Mouse (Mus musculus) ovary, postnatal 10 days (tissue): ENCODE measurements around the gene Insr.
A peak's percentile ranks its signal among the peaks of the same experiment; 100 is the strongest.
"Not testable (repeated sequence)": the region's sequence is repeated elsewhere in the genome, so short reads cannot be mapped to it uniquely, and the experiment has no call there.

Source experiments
- DNase-seq: peaks from one replicate; pipeline ENCODE4 v3.0.0; 2022; ENCODE audit warnings: low spot score

The Insr gene

DNA sequence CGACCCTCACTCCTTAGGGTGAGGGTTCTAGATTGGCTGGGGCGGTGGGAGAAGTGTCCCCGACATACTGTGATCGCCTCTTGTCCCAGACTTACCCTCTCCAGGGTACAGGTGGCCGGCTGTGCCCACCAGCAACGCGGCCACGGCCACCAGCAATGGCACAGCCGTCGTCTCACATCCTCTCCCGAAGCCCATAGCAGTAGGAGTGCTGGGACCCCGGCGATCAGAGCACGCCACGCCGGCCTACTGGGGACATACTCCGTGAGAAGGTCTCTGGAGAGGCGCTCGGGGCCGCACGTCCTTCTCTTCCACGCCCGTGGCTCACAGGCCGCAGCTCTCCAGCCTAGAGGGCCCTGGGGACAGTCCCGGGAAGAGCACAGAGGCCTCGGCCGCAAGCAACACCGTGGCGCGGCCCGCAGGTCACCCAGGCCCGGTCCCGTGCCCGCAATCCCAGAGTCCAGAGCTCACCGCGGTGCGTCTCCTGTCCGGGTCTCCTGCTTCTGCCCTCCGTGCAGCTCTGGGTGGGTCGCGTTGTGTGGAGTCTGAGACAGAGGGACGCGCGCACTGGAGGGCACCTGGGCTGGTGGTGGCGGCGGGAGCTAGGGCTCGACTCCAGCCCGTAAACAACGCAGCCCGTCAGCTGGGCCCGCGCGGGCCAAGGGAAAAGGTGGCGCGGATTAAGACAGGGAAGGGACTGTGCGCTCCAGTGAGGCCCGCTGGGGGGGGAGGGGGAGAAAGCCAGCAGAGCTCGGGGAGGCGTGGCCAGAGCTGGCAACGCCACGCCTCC is at the start of gene Insr:
Gene Insr, minus strand, starts transcription at position 684 of the 787 bp plus-strand sequence.
- peak; percentile 86 for DNase-seq

DNA sequence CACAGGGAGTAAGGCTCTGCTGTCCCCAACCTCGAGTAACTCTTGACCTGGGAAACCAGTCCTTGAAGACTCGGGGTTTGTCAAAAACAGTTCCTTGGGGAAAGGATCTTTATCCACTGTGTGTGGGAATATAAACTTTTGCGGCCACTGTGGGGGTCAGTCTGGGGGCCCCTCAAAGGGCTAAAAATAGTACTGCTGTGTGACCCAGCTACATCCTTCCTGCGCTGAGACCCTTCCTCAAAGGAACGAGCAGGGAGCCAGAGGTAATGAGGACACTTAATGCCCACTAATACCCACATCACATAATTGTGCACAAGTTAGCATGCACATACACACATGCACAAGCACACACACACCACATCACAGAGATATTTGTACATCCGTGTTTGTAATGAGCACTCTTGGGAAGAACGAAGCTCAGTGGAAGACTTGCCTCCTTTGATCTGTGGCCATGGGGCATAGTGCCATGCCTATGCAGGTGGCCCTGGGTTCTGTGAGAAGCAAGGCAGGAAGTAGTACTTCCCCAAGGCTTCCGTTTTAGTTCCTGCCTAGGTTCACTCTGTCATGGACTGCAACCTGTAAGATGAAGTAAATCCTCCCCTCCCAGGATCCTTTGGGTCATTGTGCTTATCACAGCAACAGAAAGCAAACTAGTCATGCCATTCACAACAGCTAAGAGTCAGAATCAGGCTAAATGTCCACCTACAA is 48.3 kb upstream of the Insr start:
- DNase-seq: no peak

DNA sequence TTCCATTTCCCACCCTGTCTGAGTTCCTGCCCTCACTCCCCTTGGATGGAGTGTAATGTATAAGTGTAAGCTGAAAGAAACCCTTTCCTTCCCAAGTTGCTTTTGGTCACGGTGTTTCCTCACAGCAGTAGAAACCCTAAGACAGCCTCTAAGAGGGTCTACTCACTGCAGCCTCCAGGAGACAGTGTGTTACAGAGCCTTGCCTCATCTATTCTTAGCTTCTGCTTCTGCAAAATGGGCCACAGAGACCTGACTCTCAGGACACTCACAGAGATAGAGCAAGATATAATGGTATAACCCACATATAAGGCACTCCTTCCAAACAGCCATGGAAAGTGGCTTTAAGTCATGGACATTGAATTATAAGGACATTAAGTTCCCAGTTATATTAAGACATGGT is 47.6 kb upstream of the Insr start:
- no peak for DNase-seq

DNA sequence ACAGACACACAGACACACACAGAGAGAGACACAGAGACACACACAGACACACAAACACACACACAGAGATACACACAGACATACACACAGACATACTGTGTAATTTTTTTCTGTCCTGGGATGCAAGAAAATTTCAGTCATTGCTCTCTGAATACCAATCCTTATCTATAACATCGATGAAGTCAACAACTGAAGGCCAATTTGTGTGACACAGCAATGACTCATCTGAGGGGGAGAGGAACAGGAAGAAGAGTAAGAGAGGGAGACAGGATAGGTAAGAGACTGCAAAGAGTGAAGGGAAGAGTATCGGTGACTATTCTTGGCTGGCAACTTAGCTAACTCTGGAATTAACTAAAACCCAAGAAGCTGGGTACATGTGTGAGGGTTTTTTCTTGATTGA is 44.8 kb upstream of the Insr start:
- no peak for DNase-seq

DNA sequence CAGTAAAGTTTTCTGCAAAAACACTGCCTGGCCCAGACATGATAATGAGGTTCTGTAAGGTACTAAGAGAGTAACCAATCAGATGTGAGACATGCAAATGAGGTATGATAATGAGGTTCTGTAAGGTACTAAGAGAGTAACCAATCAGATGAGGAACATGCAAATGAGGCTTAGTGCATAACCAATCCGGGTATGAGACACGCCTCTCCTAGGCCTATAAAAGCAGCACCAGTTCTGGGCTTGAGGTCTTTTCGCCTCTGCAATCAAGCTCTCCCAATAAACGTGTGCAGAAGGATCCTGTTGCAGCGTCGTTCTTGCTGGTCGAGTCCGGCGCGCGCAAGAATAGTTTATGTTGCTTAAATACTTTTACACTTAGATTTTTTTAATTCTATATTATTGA is 39.9 kb upstream of the Insr start:
- DNase-seq: not testable (repeated sequence)

DNA sequence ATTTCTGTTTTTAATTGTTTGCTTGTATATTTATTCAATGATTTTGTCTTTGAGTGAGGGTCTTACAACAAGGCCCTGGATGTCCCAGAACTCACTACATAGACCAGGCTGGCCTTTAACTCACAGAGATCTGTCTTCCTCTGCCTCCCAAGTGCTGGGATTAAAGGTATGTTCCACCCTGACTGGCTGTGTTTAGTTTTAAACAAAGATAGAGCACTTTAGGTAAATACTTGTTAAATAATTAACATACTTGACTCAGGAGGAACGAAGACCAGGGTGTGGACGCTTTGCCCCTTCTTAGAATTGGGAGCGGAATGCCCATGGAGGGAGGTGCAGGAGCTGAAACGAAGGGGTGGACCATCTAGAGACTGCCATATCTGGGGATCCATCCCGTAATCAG is 37.2 kb upstream of the Insr start:
- no peak for DNase-seq

DNA sequence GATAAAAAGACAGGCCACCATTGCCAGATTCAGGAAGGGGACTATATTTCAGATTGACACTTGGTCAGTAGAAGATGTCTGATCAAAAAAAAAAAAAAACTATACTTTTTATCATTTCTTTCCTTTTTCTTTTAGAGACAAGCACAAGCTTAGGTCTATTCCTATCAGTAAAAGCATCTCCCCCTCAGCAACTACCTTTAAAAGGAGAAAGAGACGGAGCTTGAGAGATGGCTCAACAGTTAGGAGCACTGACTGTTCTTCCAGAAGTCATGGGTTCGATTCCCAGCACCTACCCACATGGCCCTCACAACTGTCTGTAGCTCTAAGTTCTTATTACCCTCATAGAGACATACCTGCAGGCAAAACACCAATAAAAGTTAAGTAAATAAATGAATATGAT is 34.9 kb upstream of the Insr start:
- no peak for DNase-seq

DNA sequence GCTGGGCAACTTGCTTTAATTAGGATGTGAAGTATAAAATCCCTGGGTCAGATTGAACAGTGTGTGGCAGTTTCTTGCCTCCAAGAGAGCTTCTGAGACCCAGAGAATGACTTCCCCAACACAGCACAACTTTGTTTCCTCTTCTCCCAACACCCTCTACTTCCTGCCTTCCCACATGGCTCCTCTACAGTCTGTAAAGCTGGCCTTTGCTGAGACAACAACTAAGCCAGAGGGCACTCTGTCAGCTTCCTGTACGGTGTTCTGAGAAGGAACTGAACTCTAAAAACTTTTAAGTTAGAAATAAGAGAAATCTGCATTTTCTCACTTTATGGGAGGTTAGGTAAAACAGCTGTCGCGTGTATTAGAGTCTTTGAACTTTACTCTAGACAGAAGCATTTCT is 34.4 kb upstream of the Insr start:
- no peak for DNase-seq

DNA sequence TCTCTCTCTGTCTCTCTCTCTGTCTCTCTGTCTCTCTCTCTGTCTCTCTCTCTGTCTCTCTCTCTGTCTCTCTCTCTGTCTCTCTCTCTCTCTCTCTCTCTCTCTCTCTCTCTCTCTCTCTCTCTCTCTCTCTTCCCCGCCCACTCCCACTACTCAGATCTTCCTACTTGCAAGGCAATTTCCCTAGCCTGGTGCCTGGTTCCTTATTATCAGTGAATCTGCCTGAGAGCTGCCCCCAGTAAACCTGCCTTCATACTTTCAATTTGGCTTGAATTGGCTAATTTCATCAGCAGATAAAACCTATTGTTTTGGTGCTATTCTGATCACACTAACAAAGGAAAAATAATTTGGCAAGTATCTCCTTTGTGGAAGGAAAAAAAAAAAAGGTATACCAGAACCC is 34.0 kb upstream of the Insr start:
- DNase-seq: not testable (repeated sequence)

DNA sequence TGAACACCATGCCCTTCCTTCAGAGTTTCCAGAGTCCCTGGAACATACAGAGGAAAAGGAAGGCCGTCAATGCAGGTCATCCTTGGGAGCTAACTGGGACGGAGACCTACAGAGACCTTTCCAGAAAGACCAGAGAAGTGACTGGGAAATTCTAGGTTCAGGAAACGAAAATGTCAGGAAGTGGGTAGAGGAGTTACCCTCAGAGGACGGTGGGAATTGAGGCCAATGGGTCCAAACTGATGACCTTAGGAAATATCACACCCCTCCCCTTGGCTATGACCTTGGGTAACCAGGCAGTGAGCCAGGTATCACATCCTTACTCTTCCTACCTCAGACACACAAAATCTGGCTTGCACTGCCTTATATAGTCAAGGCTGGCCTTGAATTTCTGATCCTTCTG is 32.1 kb upstream of the Insr start:
- DNase-seq: no peak

DNA sequence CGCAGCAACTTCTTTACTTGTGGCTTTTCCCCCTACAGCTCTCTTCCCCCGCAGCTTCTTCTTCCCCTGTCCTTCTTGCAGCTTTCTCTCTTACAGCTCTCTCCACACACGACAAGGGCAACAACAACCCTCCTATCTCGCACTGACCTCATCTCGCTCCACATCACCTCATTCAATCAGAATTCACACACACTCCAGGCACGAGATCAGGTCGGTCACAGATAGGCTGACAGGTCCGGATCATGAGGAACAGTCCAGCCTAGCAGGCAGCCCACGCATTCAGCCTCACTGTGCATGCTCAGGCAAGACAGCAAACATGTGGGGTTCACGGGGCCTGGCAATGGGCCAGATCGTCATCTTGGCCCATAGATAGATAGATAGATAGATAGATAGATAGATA is 30.2 kb upstream of the Insr start:
- DNase-seq: no peak

DNA sequence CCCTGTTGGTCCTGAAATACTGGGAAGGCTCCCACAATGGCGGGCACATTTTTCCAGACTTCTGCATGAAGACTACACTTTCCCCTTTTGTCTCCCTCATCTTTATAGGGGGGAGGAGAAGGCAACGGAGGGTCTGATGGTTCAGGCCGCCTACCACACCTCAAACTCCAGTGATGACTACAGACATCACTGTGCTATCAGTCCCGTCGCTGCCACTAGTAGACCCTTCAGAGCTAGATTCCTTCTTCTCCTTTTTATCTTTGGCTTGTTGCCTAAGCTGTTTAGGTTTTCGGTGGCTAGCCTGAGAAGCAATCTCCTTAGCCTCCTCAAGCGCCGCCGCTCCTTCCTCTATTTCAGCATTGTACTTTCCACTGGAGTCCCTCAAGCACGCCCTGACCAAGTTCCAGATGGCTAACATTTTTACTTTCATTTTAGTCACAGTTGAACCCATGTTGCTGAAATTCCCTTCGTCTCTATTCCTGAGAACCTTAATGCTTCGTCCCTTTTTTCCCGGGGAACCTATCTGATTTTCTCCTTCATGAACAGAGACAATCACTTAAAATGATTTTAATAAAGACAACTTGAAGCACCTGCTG is 28.9 kb upstream of the Insr start:
- DNase-seq: not testable (repeated sequence)

DNA sequence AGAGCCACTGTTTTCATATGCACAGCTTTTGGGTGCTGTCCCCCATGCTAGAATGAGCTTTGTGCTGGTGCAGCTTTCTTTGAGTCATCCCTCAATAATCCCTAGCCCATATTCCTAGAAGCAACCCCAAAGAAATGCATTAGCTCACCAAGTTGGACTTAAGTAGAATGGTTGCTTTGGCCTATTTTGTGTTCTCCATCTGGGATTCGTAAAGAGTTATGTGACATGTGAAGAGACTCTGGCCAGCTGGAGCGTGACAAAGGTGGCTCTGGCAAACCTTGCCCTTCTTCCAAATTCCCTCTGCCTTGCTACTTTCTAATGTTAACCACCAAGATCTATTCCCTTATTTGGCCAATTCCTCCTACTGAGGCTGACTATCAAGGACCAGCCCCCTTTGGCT is 22.7 kb upstream of the Insr start:
- no peak for DNase-seq

DNA sequence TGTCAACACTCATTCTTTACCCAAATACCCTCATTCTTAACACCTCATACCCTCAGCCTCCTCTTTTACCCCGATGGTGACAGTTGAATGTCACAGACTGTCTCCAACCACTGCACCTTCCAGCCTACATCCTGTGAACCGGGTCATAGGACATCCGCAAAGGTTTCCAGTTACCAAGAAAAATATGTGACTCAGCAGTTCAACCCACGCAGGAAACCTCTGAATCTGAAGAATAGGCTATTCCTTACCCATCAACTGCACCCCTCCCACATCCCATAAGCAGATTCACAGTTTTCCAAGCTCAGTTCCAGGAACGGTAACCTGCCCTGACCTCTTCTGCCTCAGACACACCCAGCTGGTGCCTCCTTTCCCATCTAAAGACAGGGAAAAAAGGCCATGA is 19.9 kb upstream of the Insr start:
- no peak for DNase-seq

DNA sequence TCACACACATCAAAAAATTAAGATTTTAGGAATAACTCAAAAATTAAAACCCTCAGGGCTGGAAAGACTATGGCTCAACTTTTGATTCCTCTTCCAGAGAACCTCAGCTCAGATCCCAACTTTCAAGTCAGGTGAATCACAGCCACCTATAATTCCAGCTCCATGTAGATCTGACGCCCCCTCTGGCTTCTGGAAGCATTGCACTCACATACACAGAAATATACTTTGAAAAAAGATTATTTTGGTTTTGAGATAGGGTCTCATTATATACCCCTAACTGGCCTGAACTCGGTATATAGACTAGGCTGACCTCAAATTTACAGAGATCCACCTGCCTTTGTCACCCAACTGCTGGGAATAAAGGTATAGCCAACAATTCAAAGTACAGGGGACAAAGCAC is 6.4 kb upstream of the Insr start:
- DNase-seq: no peak

DNA sequence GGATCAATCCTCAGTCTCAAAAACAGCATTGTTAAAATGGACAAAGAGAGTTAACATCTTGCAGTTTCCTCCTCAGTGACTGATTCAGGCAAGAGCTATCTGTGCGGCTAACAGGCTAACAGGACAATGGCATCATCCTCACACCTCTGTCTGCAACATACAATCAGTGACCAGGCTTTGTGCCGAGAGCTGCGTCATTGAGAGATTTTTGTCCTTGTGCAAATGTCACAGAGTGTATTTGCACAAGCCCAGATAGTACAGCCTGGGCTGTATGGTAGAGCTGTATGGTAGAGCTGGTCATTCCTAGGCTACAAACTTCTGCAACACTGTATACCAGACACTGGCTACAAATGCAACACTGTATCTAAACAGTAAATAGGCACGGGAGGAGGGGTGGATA is 5.2 kb upstream of the Insr start:
- no peak for DNase-seq

DNA sequence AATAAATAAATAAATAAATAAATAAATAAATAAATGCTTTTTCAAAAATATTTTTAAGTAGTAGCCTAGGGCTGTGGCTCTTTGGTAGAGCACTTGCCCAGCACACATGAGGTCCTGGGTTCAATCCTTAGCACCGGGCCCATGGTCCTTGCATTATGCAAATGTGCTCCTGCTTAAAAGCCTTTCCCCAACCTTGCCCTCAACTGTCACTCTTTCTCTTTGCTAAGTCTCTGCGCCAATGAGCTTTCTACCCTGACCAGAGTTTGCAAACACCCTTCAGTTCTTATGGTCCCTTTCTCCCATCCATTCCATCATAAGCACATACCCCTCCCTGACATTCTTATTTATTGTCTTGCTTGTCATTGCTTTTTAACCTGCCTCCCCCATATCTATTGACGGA is 1.9 kb upstream of the Insr start:
- no peak for DNase-seq

DNA sequence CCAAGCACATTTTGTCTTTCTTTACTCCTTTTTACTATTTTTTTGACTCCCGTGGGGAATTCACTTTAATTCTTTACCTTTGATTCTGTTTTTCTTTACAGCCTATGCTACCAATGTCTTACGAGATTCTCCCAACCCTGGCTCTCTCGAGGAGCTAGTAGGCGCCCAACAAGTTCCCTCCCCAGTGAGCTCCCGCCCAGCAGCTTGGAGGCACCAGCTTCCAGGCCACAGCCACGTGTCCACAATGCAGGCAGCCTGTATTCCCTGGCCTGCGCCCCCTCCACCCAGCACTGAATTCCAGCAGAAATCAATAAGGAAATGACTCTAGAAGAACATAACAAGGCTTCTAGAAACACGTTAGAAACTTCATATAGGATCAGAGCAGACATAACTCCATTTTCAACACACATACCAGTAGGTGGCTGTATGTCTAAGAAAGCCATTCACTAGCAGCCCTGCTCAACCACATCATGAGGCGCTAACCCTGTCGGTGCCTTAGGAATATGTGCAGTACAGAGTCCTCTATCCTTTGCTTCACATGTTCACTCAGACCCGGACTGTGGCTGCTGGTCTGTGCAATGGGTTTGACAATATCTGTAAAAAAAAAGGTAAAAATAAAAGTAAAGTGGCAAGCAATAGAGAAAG is 971 bp upstream of the Insr start:
- DNase-seq: no peak

DNA sequence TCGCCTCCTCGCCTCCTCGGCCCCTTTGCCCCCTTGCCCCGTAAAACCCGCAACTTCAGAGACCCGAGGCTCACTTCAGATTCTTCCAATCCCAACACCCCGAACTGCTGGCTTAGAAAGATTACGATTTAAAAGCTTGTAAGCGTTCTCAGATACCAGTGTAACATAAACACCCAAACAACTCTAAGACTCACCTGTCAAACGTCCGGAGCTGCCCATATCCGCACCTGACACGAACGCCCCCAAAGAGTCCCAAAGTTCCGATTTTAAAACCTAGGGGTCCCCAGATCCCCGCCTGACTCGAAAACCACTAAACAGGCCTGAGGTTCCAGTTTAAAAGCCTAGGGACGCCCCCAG is 282 bp upstream of the Insr start:
- DNase-seq: no peak

DNA sequence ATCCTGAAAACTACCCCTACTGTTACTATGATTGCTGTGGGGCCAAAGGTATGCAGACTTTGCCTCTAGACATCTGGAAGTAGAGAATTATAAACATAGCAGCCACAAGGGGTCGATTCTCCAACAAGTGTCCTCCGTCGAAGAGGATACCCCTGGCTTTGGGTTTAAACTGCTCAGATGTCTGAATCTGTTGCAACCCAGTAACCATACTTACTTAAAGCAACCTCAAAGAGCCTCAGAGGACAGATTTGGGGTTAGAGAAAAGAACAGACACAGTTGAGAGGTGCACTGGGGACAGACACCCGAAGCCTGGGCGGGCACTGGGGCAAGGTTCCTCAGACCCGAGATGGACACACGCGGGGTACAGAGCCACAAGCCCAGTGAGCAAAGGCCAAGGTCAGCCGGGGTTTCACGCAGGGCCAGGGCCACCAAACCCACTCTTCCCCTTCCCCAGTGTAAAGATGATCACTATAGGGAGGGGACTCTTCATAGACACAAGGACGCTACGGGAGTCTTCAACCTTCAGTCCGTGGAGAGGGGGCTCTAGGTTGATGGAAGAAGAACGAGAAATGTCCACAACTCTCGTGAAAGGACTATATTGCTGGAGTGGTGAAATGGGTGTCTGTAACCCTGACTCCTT is 1.1 kb downstream of the Insr start:
- DNase-seq: no peak

DNA sequence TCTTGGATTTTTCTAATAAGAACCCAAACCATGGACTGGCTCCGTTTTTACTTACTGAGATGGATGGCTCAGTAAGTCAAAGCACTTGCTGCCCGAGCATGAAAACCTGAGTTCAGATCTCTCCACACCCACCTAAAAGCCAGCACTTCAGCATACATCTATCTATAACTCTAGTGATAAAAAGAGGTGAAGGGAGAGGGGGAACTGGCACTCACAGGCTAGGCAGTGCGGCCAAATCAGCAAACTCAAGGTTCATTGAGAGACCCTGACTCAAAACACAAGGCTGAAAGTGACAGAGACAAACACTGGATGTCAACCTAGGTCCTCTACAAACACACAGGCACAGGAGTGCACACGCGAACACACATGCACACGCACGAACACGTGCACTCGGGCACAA is 2.2 kb downstream of the Insr start:
- DNase-seq: no peak

DNA sequence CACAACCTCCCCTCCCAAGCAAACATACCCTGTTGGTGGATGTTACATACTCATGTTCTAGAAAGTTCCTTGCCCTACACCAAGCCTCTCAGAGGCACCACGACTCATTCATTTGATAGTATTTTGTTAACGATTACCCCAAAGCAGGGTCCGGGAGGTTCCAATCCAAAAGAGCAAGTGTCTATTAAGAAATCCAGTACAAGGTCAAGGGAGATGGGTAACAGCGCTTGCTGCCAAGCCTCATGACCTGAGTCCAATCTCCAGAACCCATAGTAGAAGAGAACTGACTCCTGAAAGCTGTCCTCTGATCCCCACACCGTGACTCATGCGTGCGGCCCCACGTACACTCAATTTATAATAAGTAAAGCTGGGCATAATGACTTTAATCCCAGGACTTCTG is 3.4 kb downstream of the Insr start:
- DNase-seq: no peak

DNA sequence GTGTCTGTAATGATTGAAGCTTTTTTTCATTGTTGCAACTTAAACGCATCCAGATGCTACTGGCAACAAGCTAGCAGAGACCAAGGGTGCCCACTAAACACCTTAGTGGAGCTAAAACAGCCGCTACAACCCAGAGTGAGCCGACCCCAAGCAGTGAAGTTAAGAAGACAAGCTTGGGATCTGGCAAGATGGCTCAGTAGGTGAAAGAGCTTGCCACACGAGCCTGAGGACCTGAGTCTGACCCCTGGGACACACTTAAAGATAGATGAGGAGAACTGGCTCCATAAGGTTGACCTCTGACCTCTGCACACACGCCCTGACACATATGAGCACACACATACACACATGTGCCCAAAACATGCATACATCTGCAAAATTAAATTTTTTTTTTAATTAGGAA is 4.2 kb downstream of the Insr start:
- DNase-seq: no peak
